Mouse (Mus musculus) hindbrain, postnatal 0 days (tissue): ENCODE measurements around the gene Mob3b. TPM values are rescaled to one million over a fixed set of nuclear protein-coding genes. Genes with fewer than 3 reads are reported as not detected.

ENCODE experiments used
- ATAC-seq: fragments of 200-750 bp; cut with Nextera tagmentation; 2 replicates; pipeline ENCODE4 v1.8.0; 2017; ENCODE audit warnings: mild to moderate bottlenecking, moderate TSS enrichment, moderate library complexity
- DNase-seq: peaks from one replicate; pipeline ENCODE4 v3.0.0-alpha.2; 2015; ENCODE audit warnings: low spot score
- H3K27ac ChIP-seq: fragments of 300-500 bp; sonication (generic); 2 replicates; pipeline ENCODE4 v1.5.1; 2014; ENCODE audit warnings: mild to moderate bottlenecking
- H3K27me3 ChIP-seq: fragments of 300-500 bp; sonication (generic); 2 replicates; pipeline ENCODE4 v1.6.1; 2014; ENCODE audit warnings: low read length, mixed read lengths; ENCODE audit not compliant: insufficient read depth
- H3K36me3 ChIP-seq: fragments of 300-500 bp; sonication (generic); 2 replicates; pipeline ENCODE4 v1.6.1; 2014; ENCODE audit warnings: low read length, mixed read lengths; ENCODE audit not compliant: insufficient read depth
- H3K4me1 ChIP-seq: fragments of 300-500 bp; sonication (generic); 2 replicates; pipeline ENCODE4 v1.6.1; 2014; ENCODE audit warnings: antibody characterized with exemption, low read length, mixed read lengths; ENCODE audit not compliant: insufficient read depth
- H3K4me2 ChIP-seq: fragments of 300-500 bp; sonication (generic); 2 replicates; pipeline ENCODE4 v1.6.1; 2014; ENCODE audit warnings: low read depth, mild to moderate bottlenecking, low read length, moderate library complexity, mixed read lengths
- H3K4me3 ChIP-seq: fragments of 300-500 bp; sonication (generic); 2 replicates; pipeline ENCODE4 v1.5.1; 2014; ENCODE audit warnings: low read length
- H3K9ac ChIP-seq: fragments of 300-500 bp; sonication (generic); replicated peaks from 2 replicates; pipeline ENCODE4 v1.6.1; 2014; ENCODE audit warnings: mild to moderate bottlenecking, low read length, moderate library complexity, mixed read lengths
- H3K9me3 ChIP-seq: fragments of 300-500 bp; sonication (generic); 2 replicates; pipeline ENCODE4 v1.6.1; 2016; ENCODE audit warnings: low read length, mixed read lengths
- CTCF ChIP-seq: IDR thresholded peaks from 2 replicates; pipeline ENCODE4 v1.5.1; 2016; ENCODE audit warnings: antibody characterized with exemption, control low read depth, low read depth
- WGBS: fragments of 180-500 bp; shearing (Covaris S2); extraction: QIAGEN DNeasy Blood & Tissue Kit; methylation state at CpG from one replicate; pipeline ENCODE4 v1.1.7; 2014; 5-methylcytosine and 5-hydroxymethylcytosine counted together
- polyA plus RNA-seq: library from polyadenylated mRNA; unstranded; fragments of >200 nt; fragmentation: Nextera tagmentation; extraction: Ambion mirVana; gene quantifications from 2 replicates; pipeline ENCODE4 v1.2.1, GENCODE M21; 2015
- total RNA-seq: library from RNA; depleted of rRNA; stranded (reverse); fragments of >200 nt; gene quantifications from 2 replicates; pipeline ENCODE4 v1.2.3, GENCODE M21; 2014

Gene Mob3b
- total and polyA plus RNA-seq, 2 experiments from 2014 or later = 2.9 to 3.2 TPM

GRCm38 (mm10) chr4:35138077-35138476 is 19.2 kb downstream of the Mob3b start:
- Histone ChIP-seq H3K4me1 (no peaks in the 10 kb centered on the region; the same call in 1 of the 2 replicates), H3K27me3 (no peaks in the 10 kb centered on the region), H3K9ac (no peak overlapping the region), H3K4me2 (no peak overlapping the region), H3K36me3 (no peaks in the 10 kb centered on the region), H3K4me3 (no peak overlapping the region), H3K27ac (no peak overlapping the region), H3K9me3 (no peaks in the 10 kb centered on the region)
- DNase-seq (no peak), ATAC-seq (no peak)
- WGBS = 41% methylated on average over 6 of the region's 6 CpGs
- no peak for TF ChIP-seq CTCF

GRCm38 (mm10) chr4:35136996-35137395 is 20.3 kb downstream of the Mob3b start:
- DNase-seq (no peak), ATAC-seq (no peak)
- WGBS = 85% methylated on average over 8 of the region's 8 CpGs
- TF ChIP-seq CTCF = no peak
- no peak overlapping the region for H3K9ac ChIP-seq
- no peak overlapping the region for H3K27ac ChIP-seq
- H3K9me3 ChIP-seq = no peaks in the 10 kb centered on the region
- no peaks in the 10 kb centered on the region for H3K27me3 ChIP-seq
- no peaks in the 10 kb centered on the region; the same call in 1 of the 2 replicates for H3K4me1 ChIP-seq
- no peak overlapping the region for H3K4me2 ChIP-seq
- H3K36me3 ChIP-seq = no peaks in the 10 kb centered on the region
- no peak overlapping the region for H3K4me3 ChIP-seq

GRCm38 (mm10) chr4:35135806-35136205 is 21.5 kb downstream of the Mob3b start:
- DNase-seq (no peak), ATAC-seq (no peak)

GRCm38 (mm10) chr4:35134846-35135611 is 22.3 kb downstream of the Mob3b start:
- H3K36me3 ChIP-seq = no peaks in the 10 kb centered on the region
- no peaks in the 10 kb centered on the region for H3K27me3 ChIP-seq
- H3K9me3 ChIP-seq = no peaks in the 10 kb centered on the region
- no peak for TF ChIP-seq CTCF
- no peaks in the 10 kb centered on the region; the same call in 1 of the 2 replicates for H3K4me1 ChIP-seq
- ATAC-seq = no peak
- no peak overlapping the region for H3K4me3 ChIP-seq
- no peak overlapping the region for H3K9ac ChIP-seq
- 86% methylated on average over 15 of the region's 15 CpGs for WGBS
- no peak overlapping the region for H3K4me2 ChIP-seq
- DNase-seq = no peak
- no peak overlapping the region for H3K27ac ChIP-seq

More at GRCm38 (mm10) chr4:35135806-35136205, 21.5 kb downstream of the Mob3b start:
- H3K9me3 ChIP-seq = no peaks in the 10 kb centered on the region
- 65% methylated on average over 4 of the region's 4 CpGs for WGBS
- no peak for TF ChIP-seq CTCF
- no peaks in the 10 kb centered on the region; the same call in 1 of the 2 replicates for H3K4me1 ChIP-seq
- no peak overlapping the region for H3K9ac ChIP-seq
- no peak overlapping the region for H3K4me2 ChIP-seq
- H3K27me3 ChIP-seq = no peaks in the 10 kb centered on the region
- H3K4me3 ChIP-seq = no peak overlapping the region
- no peak overlapping the region for H3K27ac ChIP-seq
- no peaks in the 10 kb centered on the region for H3K36me3 ChIP-seq

- TF ChIP-seq CTCF = no peak
- Histone ChIP-seq H3K4me3 (no peak overlapping the region), H3K36me3 (no peaks in the 10 kb centered on the region), H3K4me1 (no peaks in the 10 kb centered on the region; the same call in 1 of the 2 replicates), H3K4me2 (no peak overlapping the region), H3K27me3 (no peaks in the 10 kb centered on the region), H3K9me3 (no peaks in the 10 kb centered on the region), H3K9ac (no peak overlapping the region), H3K27ac (no peak overlapping the region)
- DNase-seq (no peak), ATAC-seq (no peak)
- WGBS = 85% methylated on average over 4 of the region's 4 CpGs
These were observed 23.9 kb downstream of the Mob3b start for GRCm38 (mm10) chr4:35133411-35133810.

GRCm38 (mm10) chr4:35131592-35131991 is 25.7 kb downstream of the Mob3b start:
- no peak overlapping the region for H3K9ac ChIP-seq
- no peak overlapping the region for H3K4me2 ChIP-seq
- no peaks in the 10 kb centered on the region for H3K9me3 ChIP-seq
- TF ChIP-seq CTCF = no peak
- no peak overlapping the region for H3K4me3 ChIP-seq
- H3K4me1 ChIP-seq = no peaks in the 10 kb centered on the region; the same call in 1 of the 2 replicates
- 73% methylated on average over 4 of the region's 4 CpGs for WGBS
- no peaks in the 10 kb centered on the region for H3K36me3 ChIP-seq
- H3K27me3 ChIP-seq = no peaks in the 10 kb centered on the region
- no peak for ATAC-seq
- no peak overlapping the region for H3K27ac ChIP-seq
- no peak for DNase-seq

GRCm38 (mm10) chr4:35130411-35130948 is 26.8 kb downstream of the Mob3b start:
- Histone ChIP-seq H3K27me3 (no peaks in the 10 kb centered on the region), H3K4me2 (no peak overlapping the region), H3K4me1 (no peaks in the 10 kb centered on the region; the same call in 1 of the 2 replicates), H3K4me3 (no peak overlapping the region), H3K36me3 (no peaks in the 10 kb centered on the region), H3K9ac (no peak overlapping the region), H3K27ac (no peak overlapping the region), H3K9me3 (no peaks in the 10 kb centered on the region)
- DNase-seq = no peak
- 60% methylated on average over 6 of the region's 6 CpGs for WGBS
- ATAC-seq = no peak
- TF ChIP-seq CTCF = no peak
